Comparison of ENCODE assay signal across 25 mouse cellular contexts in the genomic region with DNA sequence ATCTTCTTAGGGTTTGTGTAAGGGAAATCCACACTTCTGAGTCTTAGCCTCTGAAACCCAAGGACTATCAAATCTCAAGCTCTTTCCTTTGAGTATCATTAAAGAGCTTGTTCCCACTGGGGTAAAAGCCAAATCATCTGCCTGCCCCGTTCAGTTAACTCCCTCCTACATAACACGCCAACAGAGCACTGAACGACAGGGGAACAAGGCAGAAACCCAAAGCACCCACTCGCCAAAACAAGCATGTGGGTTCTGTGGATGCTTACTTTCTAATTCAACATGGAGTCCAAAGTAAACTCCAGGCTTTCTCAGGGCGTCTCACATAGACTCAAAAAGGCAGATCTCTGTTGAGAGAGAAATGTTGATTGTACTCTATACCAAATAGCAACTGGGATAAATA.
DNase-seq lines count a peak whose midpoint lies in the region; ATAC-seq and TF ChIP-seq lines count a peak whose summit lies in the region.
"Had no signal": no experiment of that assay in that cellular context is flagged by ENCODE, and none has a peak within 500 bp of the region (broad histone marks: within the 10 kb centered on the region; RNA-seq: fewer than 3 reads in every experiment).

No protein-coding gene starts in this region.

- no peaks in the 10 kb centered on the region for H3K9me3 ChIP-seq in embryonic facial prominence, embryonic 14.5 days (ENCODE audit: control insufficient read depth, low read length)
- H3K9me3 ChIP-seq in embryonic facial prominence, embryonic 10.5 days = no peaks in the 10 kb centered on the region
- H3K9me3 ChIP-seq: embryonic facial prominence, embryonic 13.5 days; forebrain, embryonic 12.5 days; forebrain, embryonic 15.5 days; heart, embryonic 10.5 days had no signal

- H3K79me2 ChIP-seq in liver, adult 2 months (ENCODE audit: control insufficient read depth, insufficient read depth, low read length) = no peaks in the 10 kb centered on the region; the same call in 1 of the 2 replicates

- H3K4me3 ChIP-seq in embryonic facial prominence, embryonic 14.5 days (ENCODE audit: low read depth, low read length) = no peak overlapping the region
- H3K4me3 ChIP-seq in embryonic facial prominence, embryonic 10.5 days = no peak overlapping the region
- H3K4me3 ChIP-seq in liver, adult 2 months (ENCODE audit: insufficient read depth, low read depth, low read length) = no peak overlapping the region
- H3K4me3 ChIP-seq: embryonic facial prominence, embryonic 13.5 days; forebrain, embryonic 12.5 days; forebrain, embryonic 15.5 days; heart, adult 2 months; heart, embryonic 10.5 days had no signal

- H3K27ac ChIP-seq in embryonic facial prominence, embryonic 14.5 days (replicated peaks; ENCODE audit: low read depth, low read length) = no peak overlapping the region
- no peak overlapping the region for H3K27ac ChIP-seq in embryonic facial prominence, embryonic 10.5 days (replicated peaks)
- peak overlapping the region; percentile 8; the same call in 1 of the 2 replicates for H3K27ac ChIP-seq in liver, adult 2 months (replicated peaks; ENCODE audit: insufficient read depth, low read depth, low read length)
- H3K27ac ChIP-seq: embryonic facial prominence, embryonic 13.5 days; forebrain, embryonic 12.5 days; forebrain, embryonic 15.5 days; heart, adult 2 months; heart, embryonic 10.5 days; hindbrain, embryonic 14.5 days; hindbrain, postnatal 0 days had no signal

- no peak for TF ChIP-seq CTCF in liver, adult 2 months (IDR thresholded peaks at IDR 0.05; ENCODE audit: low read depth, low read length)

- 73% methylated on average over 5 of the region's 5 CpGs for WGBS in embryonic facial prominence, embryonic 14.5 days
- 82% methylated on average over 5 of the region's 5 CpGs for WGBS in embryonic facial prominence, embryonic 10.5 days
- 17% methylated on average over 5 of the region's 5 CpGs for WGBS in liver, adult 2 months

- H3K27me3 ChIP-seq in embryonic facial prominence, embryonic 14.5 days (replicated peaks; ENCODE audit: control insufficient read depth, insufficient read depth, low read length) = no peaks in the 10 kb centered on the region
- H3K27me3 ChIP-seq in embryonic facial prominence, embryonic 10.5 days (replicated peaks; ENCODE audit: low read depth, poor library complexity, severe bottlenecking) = no peaks in the 10 kb centered on the region
- H3K27me3 ChIP-seq in liver, adult 2 months (ENCODE audit: control insufficient read depth, insufficient read depth, low read length) = no peaks in the 10 kb centered on the region
- H3K27me3 ChIP-seq: embryonic facial prominence, embryonic 13.5 days; forebrain, embryonic 12.5 days; forebrain, embryonic 15.5 days had no signal

- no peak for TF ChIP-seq POLR2A in liver, adult 2 months (IDR thresholded peaks at IDR 0.05; ENCODE audit: extremely low read depth, insufficient read depth, low read length)

- ATAC-seq in embryonic facial prominence, embryonic 14.5 days (ENCODE audit: low read depth) = no peak
- no peak for ATAC-seq in erythroblast, adult 5-6 weeks (replicated peaks; ENCODE audit: low FRiP score, poor library complexity, severe bottlenecking)
- ATAC-seq: activated CD4-positive, CD25-positive, alpha-beta regulatory T cell, adult 4 months; forebrain, embryonic 15.5 days; hindbrain, postnatal 0 days; inflammation-experienced regulatory T-cells, adult 6 months had no signal

- no peak overlapping the region for H3K4me2 ChIP-seq in embryonic facial prominence, embryonic 14.5 days (ENCODE audit: low read depth, low read length)
- H3K4me2 ChIP-seq: embryonic facial prominence, embryonic 13.5 days; forebrain, embryonic 12.5 days; forebrain, embryonic 15.5 days; hindbrain, embryonic 14.5 days had no signal

- no peak overlapping the region for H3K9ac ChIP-seq in embryonic facial prominence, embryonic 14.5 days (ENCODE audit: low read depth, low read length)
- H3K9ac ChIP-seq in liver, adult 2 months (ENCODE audit: low read depth, low read length) = no peak overlapping the region
- H3K9ac ChIP-seq: embryonic facial prominence, embryonic 13.5 days; forebrain, embryonic 12.5 days; forebrain, embryonic 15.5 days; hindbrain, embryonic 14.5 days had no signal

- peak; percentile 27 for DNase-seq in embryonic facial prominence, embryonic 14.5 days (ENCODE audit: low spot score)
- DNase-seq in embryonic facial prominence, embryonic 10.5 days (ENCODE audit: low spot score) = no peak
- peak; percentile 4 to 43 for DNase-seq in layer of hippocampus, adult 18-20 months (ENCODE audit: low spot score in 2 of 2)
- DNase-seq in layer of hippocampus, adult 8-10 months (ENCODE audit: low spot score in 2 of 2) = no peak
- DNase-seq in liver, adult 2 months (ENCODE audit: extremely low read depth, low read depth, low spot score) = peak; percentile 71
- DNase-seq in liver = no peak
- peak; percentile 20 for DNase-seq in brain, adult 2 months (ENCODE audit: low read depth, low spot score)
- DNase-seq: adrenal gland, adult 8-10 months; adrenal gland, postnatal 25 days; cerebellum, adult 18-20 months; cerebellum, adult 9-10 months; cerebellum, postnatal 14 days; gastrocnemius, postnatal 25 days; heart, adult 2 months; heart, postnatal 10 days; heart, postnatal 4 days had no signal

- no peaks in the 10 kb centered on the region for H3K36me3 ChIP-seq in embryonic facial prominence, embryonic 14.5 days (ENCODE audit: control insufficient read depth, insufficient read depth, low read length)
- no peaks in the 10 kb centered on the region for H3K36me3 ChIP-seq in embryonic facial prominence, embryonic 10.5 days (replicated peaks)
- no peaks in the 10 kb centered on the region for H3K36me3 ChIP-seq in liver, adult 2 months (ENCODE audit: control insufficient read depth, insufficient read depth, low read length)
- H3K36me3 ChIP-seq: embryonic facial prominence, embryonic 13.5 days; forebrain, embryonic 12.5 days; forebrain, embryonic 15.5 days; heart, embryonic 10.5 days had no signal

- H3K4me1 ChIP-seq in embryonic facial prominence, embryonic 14.5 days (ENCODE audit: control insufficient read depth, insufficient read depth, low read length) = no peaks in the 10 kb centered on the region
- no peaks in the 10 kb centered on the region for H3K4me1 ChIP-seq in embryonic facial prominence, embryonic 10.5 days
- H3K4me1 ChIP-seq in liver, adult 2 months (ENCODE audit: control insufficient read depth, insufficient read depth, low read length) = peaks cover 7% of the 10 kb centered on the region; the same call in 1 of the 2 replicates
- H3K4me1 ChIP-seq: embryonic facial prominence, embryonic 13.5 days; forebrain, embryonic 12.5 days; forebrain, embryonic 15.5 days; heart, embryonic 10.5 days had no signal

Comparison
In these comparisons a context has a peak if more than half of its experiments do, and no peak if none do; other contexts are left out.
1. DNase-seq: peak in embryonic facial prominence, embryonic 14.5 days (single experiment), layer of hippocampus, adult 18-20 months (2 of 2), liver, adult 2 months (single experiment) and brain, adult 2 months (single experiment); none in embryonic facial prominence, embryonic 10.5 days (single experiment), layer of hippocampus, adult 8-10 months (0 of 2) and liver (single experiment).